Mouse (Mus musculus) liver, embryonic 15.5 days (tissue): ENCODE measurements around the gene Slitrk6. TPM values are rescaled to one million over a fixed set of nuclear protein-coding genes. Genes with fewer than 3 reads are reported as not detected.

Source experiments
- ATAC-seq: fragments of 200-750 bp; cut with Nextera tagmentation; 2 replicates; pipeline ENCODE4 v1.8.0; 2017; ENCODE audit warnings: moderate number of reproducible peaks, mild to moderate bottlenecking, moderate library complexity; ENCODE audit not compliant: insufficient read depth
- H3K27ac ChIP-seq: fragments of 300-500 bp; sonication (generic); replicated peaks from 2 replicates; pipeline ENCODE4 v1.5.1; 2015; ENCODE audit warnings: mild to moderate bottlenecking, inconsistent platforms
- H3K27me3 ChIP-seq: fragments of 300-500 bp; sonication (generic); 2 replicates; pipeline ENCODE4 v1.6.1; 2015; ENCODE audit warnings: mild to moderate bottlenecking, inconsistent platforms
- H3K36me3 ChIP-seq: fragments of 300-500 bp; sonication (generic); replicated peaks from 2 replicates; pipeline ENCODE4 v1.6.1; 2015; ENCODE audit warnings: moderate library complexity, mild to moderate bottlenecking, inconsistent platforms
- H3K4me1 ChIP-seq: fragments of 300-500 bp; sonication (generic); replicated peaks from 2 replicates; pipeline ENCODE4 v1.6.1; 2015; ENCODE audit warnings: inconsistent platforms
- H3K4me2 ChIP-seq: fragments of 300-500 bp; sonication (generic); 2 replicates; pipeline ENCODE4 v1.6.1; 2015; ENCODE audit warnings: moderate library complexity, mild to moderate bottlenecking, inconsistent platforms
- H3K4me3 ChIP-seq: fragments of 300-500 bp; sonication (generic); replicated peaks from 2 replicates; pipeline ENCODE4 v1.5.1; 2015; ENCODE audit warnings: mild to moderate bottlenecking, inconsistent platforms
- H3K9ac ChIP-seq: fragments of 300-500 bp; sonication (generic); 2 replicates; pipeline ENCODE4 v1.6.1; 2015; ENCODE audit warnings: moderate library complexity, mild to moderate bottlenecking, inconsistent platforms
- H3K9me3 ChIP-seq: fragments of 300-500 bp; sonication (generic); replicated peaks from 2 replicates; pipeline ENCODE4 v1.6.1; 2016; ENCODE audit warnings: inconsistent platforms
- WGBS: fragments of 180-500 bp; shearing (Covaris S2); methylation state at CpG from one replicate; pipeline ENCODE4 v1.1.7; 2015; ENCODE audit warnings: mixed read lengths; ENCODE audit not compliant: insufficient replicate concordance; 5-methylcytosine and 5-hydroxymethylcytosine counted together
- polyA plus RNA-seq: library from polyadenylated mRNA; unstranded; fragments of >200 nt; fragmentation: Nextera tagmentation; extraction: Ambion mirVana; gene quantifications from 2 replicates; pipeline ENCODE4 v1.2.1, GENCODE M21; 2015

Slitrk6 gene
- 0.13 and 0.15 TPM in 2 replicates for polyA plus RNA-seq

DNA sequence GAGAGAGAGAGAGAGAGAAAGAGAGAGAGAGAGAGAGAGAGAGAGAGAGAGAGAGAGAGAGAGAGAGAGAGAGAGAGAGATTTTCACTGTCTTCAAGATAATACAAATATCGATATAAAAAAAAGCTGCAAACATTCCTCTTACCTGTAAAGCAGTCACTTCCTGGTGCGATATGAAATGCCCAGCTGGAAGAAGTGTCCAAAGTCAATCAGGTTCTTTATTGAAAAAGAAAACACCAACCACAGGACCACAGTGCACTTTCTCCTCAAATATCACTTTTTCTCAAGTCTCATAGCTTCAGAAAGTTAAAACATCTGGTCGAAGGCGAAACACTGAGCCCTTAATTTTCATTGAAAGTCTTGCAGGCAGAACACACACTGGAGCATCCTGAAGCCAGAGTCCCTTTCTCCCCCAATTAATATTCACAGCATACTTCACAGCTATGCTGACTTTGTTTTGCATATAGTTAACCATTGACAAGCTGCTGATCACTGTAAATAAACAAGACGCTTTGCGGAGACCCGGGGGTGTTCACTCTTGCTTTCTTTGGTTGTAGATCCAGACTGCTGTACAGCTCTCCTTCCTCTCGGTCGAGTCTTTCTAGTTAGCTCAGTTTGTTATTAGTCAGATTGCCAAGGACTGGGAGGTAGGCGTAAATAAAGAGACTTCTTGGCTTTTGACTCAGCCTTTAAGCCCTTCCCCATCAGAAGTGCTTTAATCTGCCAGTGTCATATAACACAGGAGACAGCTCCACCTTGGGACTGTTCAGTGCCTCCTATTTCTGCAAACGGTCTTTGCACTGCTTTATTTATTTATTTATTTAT lies at the start of gene Slitrk6:
Gene Slitrk6 (minus strand): TSS at position 666 of the 824 bp plus-strand sequence.
- ATAC-seq: no peak

DNA sequence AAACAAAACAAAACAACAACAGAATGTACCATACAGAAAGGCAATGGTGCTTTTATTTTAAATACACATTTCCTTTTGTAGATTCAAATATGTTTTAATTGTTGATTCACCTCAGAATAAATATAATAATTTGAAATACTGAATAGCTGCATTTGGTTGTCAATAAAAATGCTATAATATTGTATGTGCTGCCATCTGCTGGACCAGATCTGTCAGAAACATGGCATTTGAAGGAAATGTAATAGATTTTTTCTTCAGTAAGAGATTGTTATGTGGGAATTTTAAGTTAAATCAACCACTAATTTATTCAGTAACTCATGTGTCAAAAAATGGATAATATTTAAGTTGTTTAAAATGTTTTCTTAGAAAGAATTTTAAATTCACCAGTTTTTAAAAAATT lies 22.6 kb upstream of the Slitrk6 start:
- no peak overlapping the region for H3K27ac ChIP-seq
- no peaks in the 10 kb centered on the region for H3K4me1 ChIP-seq
- no peak overlapping the region for H3K9ac ChIP-seq
- no peaks in the 10 kb centered on the region for H3K36me3 ChIP-seq
- no peak for ATAC-seq
- no peaks in the 10 kb centered on the region for H3K9me3 ChIP-seq
- no peak overlapping the region for H3K4me2 ChIP-seq
- H3K4me3 ChIP-seq: no peak overlapping the region
- no peaks in the 10 kb centered on the region for H3K27me3 ChIP-seq

More for the DNA sequence above, at the start of gene Slitrk6:
- no peak within 1 kb of the TSS for H3K27ac ChIP-seq
- no peaks in the 10 kb centered on the region for H3K36me3 ChIP-seq
- H3K27me3 ChIP-seq: no peaks in the 10 kb centered on the region
- no peak within 1 kb of the TSS for H3K4me2 ChIP-seq
- whole genome bisulfite sequencing: 59% methylated on average over 11 of the region's 11 CpGs
- H3K4me1 ChIP-seq: no peaks in the 10 kb centered on the region
- H3K4me3 ChIP-seq: no peak within 1 kb of the TSS
- no peak within 1 kb of the TSS for H3K9ac ChIP-seq
- H3K9me3 ChIP-seq: no peaks in the 10 kb centered on the region

DNA sequence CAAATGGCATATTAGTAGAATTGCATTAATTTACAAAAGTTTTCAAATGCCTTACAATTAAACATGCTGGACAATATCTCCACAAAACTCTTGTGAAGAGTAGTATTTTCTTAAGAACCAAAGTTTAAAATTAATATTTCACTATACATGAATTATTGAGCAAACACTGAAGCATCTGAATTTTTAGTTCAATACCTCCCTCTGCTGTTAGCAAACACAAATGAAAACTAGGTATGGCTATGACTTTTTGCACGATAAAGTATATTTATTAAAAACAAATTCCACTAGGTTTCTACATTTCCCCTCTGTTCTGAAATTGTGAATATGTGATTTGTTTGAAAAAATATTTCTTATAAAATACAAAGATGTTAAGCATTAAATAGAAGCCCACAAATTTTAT lies 15.7 kb upstream of the Slitrk6 start:
- 57% methylated on average over 1 of the region's 1 CpGs for WGBS
- H3K9me3 ChIP-seq: no peaks in the 10 kb centered on the region
- H3K9ac ChIP-seq: no peak overlapping the region
- no peak overlapping the region for H3K4me3 ChIP-seq
- H3K4me1 ChIP-seq: no peaks in the 10 kb centered on the region
- no peak overlapping the region for H3K27ac ChIP-seq
- H3K27me3 ChIP-seq: no peaks in the 10 kb centered on the region
- ATAC-seq: no peak
- no peaks in the 10 kb centered on the region for H3K36me3 ChIP-seq
- H3K4me2 ChIP-seq: no peak overlapping the region

DNA sequence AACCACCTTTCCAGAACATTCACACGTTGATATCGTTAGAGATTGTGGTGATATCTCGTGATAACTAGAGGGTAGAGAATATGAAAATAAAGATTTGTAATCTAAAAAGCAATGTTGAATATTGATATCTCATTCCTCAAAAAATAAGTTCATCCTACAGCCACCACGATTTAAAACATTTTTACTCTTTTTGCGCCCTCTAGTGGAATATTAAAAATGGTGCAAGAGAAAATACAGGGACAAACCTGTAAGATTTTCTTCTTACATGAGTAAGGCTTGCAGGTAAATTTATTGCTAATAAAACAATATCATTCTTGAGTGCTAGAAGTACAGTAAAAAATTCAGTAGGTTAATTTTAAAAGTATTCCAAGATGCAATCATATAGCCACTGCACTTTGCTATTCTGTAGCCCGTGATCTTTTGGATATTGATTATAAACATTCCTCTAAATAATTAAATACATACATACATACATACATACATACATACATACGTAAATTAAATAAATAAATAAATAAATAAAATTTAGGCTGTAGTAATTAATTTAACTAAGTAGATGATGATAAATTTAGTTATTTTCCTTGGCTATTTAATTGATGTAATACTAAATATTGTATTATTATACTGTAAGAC lies 7.8 kb upstream of the Slitrk6 start:
- no peak overlapping the region for H3K4me2 ChIP-seq
- no peak overlapping the region for H3K9ac ChIP-seq
- H3K27me3 ChIP-seq: no peaks in the 10 kb centered on the region
- no peaks in the 10 kb centered on the region for H3K9me3 ChIP-seq
- no peak overlapping the region for H3K4me3 ChIP-seq
- ATAC-seq: no peak
- 17% methylated on average over 7 of the region's 7 CpGs for WGBS
- no peaks in the 10 kb centered on the region for H3K4me1 ChIP-seq
- H3K27ac ChIP-seq: no peak overlapping the region
- no peaks in the 10 kb centered on the region for H3K36me3 ChIP-seq

DNA sequence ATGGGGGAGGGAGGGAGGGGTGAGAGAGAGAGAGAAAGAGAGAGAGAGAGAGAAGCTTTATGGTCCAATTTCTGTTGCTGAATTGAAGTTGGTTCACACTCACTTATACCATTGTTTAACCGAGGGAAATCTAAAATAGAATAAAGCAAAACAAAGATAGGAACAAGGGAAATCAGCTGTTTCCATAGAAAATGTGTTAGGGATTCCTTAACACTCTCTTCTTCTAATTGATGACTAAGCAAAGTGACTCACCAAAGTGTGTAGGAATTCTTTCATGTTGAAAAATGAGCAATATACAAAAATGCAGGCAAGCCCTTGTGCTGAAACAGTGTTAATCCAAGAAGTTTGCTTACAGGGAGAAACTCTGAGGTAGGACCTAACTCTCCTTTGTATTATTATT lies 6.0 kb upstream of the Slitrk6 start:
- ATAC-seq: no peak
- no peaks in the 10 kb centered on the region for H3K36me3 ChIP-seq
- no peaks in the 10 kb centered on the region for H3K4me1 ChIP-seq
- H3K4me3 ChIP-seq: no peak overlapping the region
- H3K9me3 ChIP-seq: no peaks in the 10 kb centered on the region
- H3K27ac ChIP-seq: no peak overlapping the region
- H3K9ac ChIP-seq: no peak overlapping the region
- 28% methylated on average over 1 of the region's 1 CpGs for WGBS
- no peaks in the 10 kb centered on the region for H3K27me3 ChIP-seq
- H3K4me2 ChIP-seq: no peak overlapping the region

DNA sequence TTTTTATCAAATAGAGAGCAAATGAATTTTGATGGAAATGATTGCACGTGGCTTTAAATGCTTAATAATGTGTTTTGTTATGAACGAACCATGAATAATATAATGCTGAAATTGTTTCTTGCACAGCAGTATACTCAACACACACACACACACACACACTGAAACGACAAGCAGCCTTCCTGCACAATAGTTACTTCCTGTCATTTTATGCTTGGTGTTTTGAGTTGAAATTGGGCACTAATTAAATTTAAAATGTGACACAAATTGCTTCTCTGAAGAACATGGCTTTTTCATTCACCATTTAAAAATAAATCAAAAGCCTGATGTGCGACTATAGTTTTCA lies 330 bp upstream of the Slitrk6 start:
- WGBS: 55% methylated on average over 4 of the region's 4 CpGs
- H3K27ac ChIP-seq: no peak overlapping the region
- H3K4me2 ChIP-seq: no peak overlapping the region
- ATAC-seq: no peak
- H3K36me3 ChIP-seq: no peaks in the 10 kb centered on the region
- H3K9ac ChIP-seq: no peak overlapping the region
- no peak overlapping the region for H3K4me3 ChIP-seq
- H3K27me3 ChIP-seq: no peaks in the 10 kb centered on the region
- no peaks in the 10 kb centered on the region for H3K4me1 ChIP-seq
- H3K9me3 ChIP-seq: no peaks in the 10 kb centered on the region

DNA sequence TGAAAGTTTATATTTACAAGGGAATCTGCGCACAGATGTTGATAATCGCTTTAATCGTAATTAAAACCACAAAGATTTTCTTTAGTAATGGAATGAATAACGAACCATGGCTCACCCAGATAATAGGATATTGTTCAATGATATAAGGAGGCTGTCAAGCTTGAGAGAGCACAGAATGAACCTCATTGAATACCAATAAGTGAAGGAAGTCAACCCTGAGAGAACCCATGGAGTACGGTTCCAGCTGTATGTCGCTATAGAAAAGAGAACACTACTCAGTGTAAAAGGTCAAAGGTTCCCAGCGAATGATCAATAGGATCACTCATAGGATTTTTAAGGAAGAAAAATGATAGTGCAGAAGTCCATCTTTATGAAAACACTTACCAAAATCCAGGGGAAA lies 15.1 kb downstream of the Slitrk6 start:
- no peak for ATAC-seq
- WGBS: 70% methylated on average over 7 of the region's 7 CpGs

DNA sequence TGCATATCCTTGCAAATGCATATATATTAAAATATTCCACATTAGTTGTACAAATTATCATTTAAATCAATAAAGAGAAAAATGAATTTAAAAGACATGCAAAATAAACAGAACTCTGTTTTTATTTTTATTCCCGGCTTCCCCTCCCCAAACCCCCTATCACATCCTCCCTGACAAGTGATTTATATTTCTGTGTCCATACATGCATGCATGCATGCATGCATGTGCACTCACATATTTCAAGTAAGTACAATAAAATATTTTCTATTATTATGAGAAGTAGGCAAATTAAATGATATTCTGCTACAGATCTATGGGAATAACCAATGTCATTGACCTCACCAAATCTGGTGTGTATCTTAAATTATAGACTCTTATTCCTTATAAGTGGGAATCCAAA lies 15.6 kb downstream of the Slitrk6 start:
- H3K27me3 ChIP-seq: no peaks in the 10 kb centered on the region
- no peak overlapping the region for H3K9ac ChIP-seq
- 82% methylated on average over 1 of the region's 1 CpGs for WGBS
- no peak overlapping the region for H3K4me2 ChIP-seq
- no peak overlapping the region for H3K27ac ChIP-seq
- H3K4me3 ChIP-seq: no peak overlapping the region
- no peak for ATAC-seq
- no peaks in the 10 kb centered on the region for H3K36me3 ChIP-seq
- H3K9me3 ChIP-seq: no peaks in the 10 kb centered on the region
- no peaks in the 10 kb centered on the region for H3K4me1 ChIP-seq

More for the DNA sequence above, 15.1 kb downstream of the Slitrk6 start:
- Histone ChIP-seq H3K27ac (no peak overlapping the region), H3K36me3 (no peaks in the 10 kb centered on the region), H3K4me2 (no peak overlapping the region), H3K4me3 (no peak overlapping the region), H3K4me1 (no peaks in the 10 kb centered on the region), H3K9me3 (no peaks in the 10 kb centered on the region), H3K9ac (no peak overlapping the region), H3K27me3 (no peaks in the 10 kb centered on the region)

DNA sequence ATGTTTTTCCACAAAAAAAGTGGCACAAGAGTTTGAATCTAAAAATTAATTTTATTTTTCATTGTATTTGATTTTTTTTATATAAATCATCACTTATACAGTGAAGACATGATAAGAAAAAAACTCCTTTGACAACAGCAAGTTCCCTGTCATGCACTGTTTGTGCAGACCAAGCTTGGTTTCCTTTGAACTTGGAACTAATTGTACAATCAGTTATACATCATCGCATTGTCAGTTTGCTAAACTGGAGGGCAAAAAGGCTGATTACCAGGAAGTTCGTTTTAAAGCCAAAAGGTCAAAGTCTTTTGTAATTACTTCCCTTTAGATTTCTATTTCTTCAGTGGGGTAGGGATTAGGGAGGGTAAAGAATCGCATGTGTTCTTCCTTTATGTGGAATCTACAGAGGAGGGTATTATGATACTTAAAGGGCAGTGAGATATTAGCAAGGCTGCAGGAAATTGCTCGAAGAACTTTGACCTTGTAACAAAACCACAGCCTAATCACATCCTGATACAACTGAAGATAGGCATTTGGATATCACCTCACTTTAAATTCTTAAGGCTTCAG lies 26.5 kb downstream of the Slitrk6 start:
- Histone ChIP-seq H3K27me3 (no peaks in the 10 kb centered on the region), H3K4me3 (no peak overlapping the region), H3K9me3 (no peaks in the 10 kb centered on the region), H3K4me1 (no peaks in the 10 kb centered on the region), H3K4me2 (no peak overlapping the region), H3K36me3 (no peaks in the 10 kb centered on the region), H3K9ac (no peak overlapping the region), H3K27ac (no peak overlapping the region)
- 33% methylated on average over 4 of the region's 4 CpGs for whole genome bisulfite sequencing
- ATAC-seq: no peak

DNA sequence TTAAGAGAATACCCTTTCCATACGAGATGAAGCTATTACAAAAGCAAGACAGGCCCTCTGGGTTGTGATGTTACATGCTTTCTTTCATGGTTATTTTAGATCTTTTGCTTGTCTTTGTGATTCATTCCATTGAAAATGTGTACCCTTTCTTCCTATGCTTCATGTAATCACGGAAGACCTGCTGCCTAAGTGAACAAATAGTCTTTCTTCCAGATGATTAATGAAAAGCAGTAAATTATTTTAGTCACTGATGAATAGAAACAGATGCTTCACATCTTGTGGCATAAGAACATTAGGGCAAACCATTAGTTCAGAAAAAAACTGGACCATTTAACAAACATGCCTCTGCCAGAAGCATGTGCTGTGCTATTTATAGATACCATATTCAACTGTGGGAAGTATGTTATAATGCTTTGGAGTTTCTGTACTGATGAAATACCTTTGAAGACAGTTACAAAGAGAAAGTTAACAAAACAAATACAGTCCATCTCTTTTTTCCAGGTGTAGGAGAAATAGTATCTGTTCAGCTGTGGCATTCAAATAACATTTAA lies 30.8 kb downstream of the Slitrk6 start:
- Histone ChIP-seq H3K9me3 (no peaks in the 10 kb centered on the region), H3K36me3 (no peaks in the 10 kb centered on the region), H3K27ac (no peak overlapping the region), H3K4me2 (no peak overlapping the region), H3K4me1 (no peaks in the 10 kb centered on the region), H3K27me3 (no peaks in the 10 kb centered on the region), H3K9ac (no peak overlapping the region), H3K4me3 (no peak overlapping the region)
- ATAC-seq: no peak
- 47% methylated on average over 2 of the region's 2 CpGs for WGBS
